Mouse (Mus musculus) megakaryocyte, adult 5-6 weeks (primary cell): ENCODE measurements around the gene Frmd7. TPM values are rescaled to one million over a fixed set of nuclear protein-coding genes. Genes with fewer than 3 reads are reported as not detected.
A peak's percentile ranks its signal among the peaks of the same experiment; 100 is the strongest.

ENCODE experiments used
- ATAC-seq: 2 replicates; pipeline ENCODE4 v1.8.0; 2016; ENCODE audit warnings: mild to moderate bottlenecking, inconsistent platforms; ENCODE audit not compliant: poor library complexity, severe bottlenecking
- total RNA-seq, 2 experiments: library from RNA; stranded (forward) in 1 of 2; stranded (reverse) in 1 of 2; fragments of 153-499, 151-499 nt in 1 of 2; fragments of 221-1000, 200-1000 nt in 1 of 2; gene quantifications; 2 replicates each; pipeline versions ENCODE4 v1.2.3 to v1.2.4; 2015 to 2017

Frmd7 gene
- total RNA-seq (2015) (not detected in 2 replicates), total RNA-seq (2017) (not detected in 2 replicates)

GRCm38 (mm10) chrX:50942610-50943009 lies at the start of gene Frmd7:
Frmd7 (minus strand) TSS chrX:50942710.
- ATAC-seq, result no peak

GRCm38 (mm10) chrX:50991324-50991723 lies 48.8 kb upstream of the Frmd7 start:
- no peak for ATAC-seq

- peak; percentile 72 for ATAC-seq
Measured at GRCm38 (mm10) chrX:50989940-50990339, 47.4 kb upstream of the Frmd7 start.

- ATAC-seq, result no peak
Measured at GRCm38 (mm10) chrX:50988581-50988980, 46.1 kb upstream of the Frmd7 start.

GRCm38 (mm10) chrX:50978428-50978827 lies 35.9 kb upstream of the Frmd7 start:
- ATAC-seq, result no peak

GRCm38 (mm10) chrX:50972145-50972544 lies 29.6 kb upstream of the Frmd7 start:
- peak; percentile 91 for ATAC-seq

- peak; percentile 64 for ATAC-seq
Measured at GRCm38 (mm10) chrX:50969907-50970306, 27.4 kb upstream of the Frmd7 start.

- no peak for ATAC-seq
Measured at GRCm38 (mm10) chrX:50968157-50968932, 25.8 kb upstream of the Frmd7 start.

GRCm38 (mm10) chrX:50965157-50965556 lies 22.6 kb upstream of the Frmd7 start:
- ATAC-seq, result no peak

GRCm38 (mm10) chrX:50962955-50963354 lies 20.4 kb upstream of the Frmd7 start:
- no peak for ATAC-seq

- no peak for ATAC-seq
Measured at GRCm38 (mm10) chrX:50948633-50949032, 6.1 kb upstream of the Frmd7 start.

GRCm38 (mm10) chrX:50948116-50948515 lies 5.6 kb upstream of the Frmd7 start:
- ATAC-seq, result no peak

- no peak for ATAC-seq
Measured at GRCm38 (mm10) chrX:50937117-50937516, 5.4 kb downstream of the Frmd7 start.

GRCm38 (mm10) chrX:50930309-50930708 lies 12.2 kb downstream of the Frmd7 start:
- ATAC-seq, result no peak

- ATAC-seq, result no peak
Measured at GRCm38 (mm10) chrX:50926893-50927545, 15.5 kb downstream of the Frmd7 start.

- ATAC-seq, result 0 out of 2 replicates have a peak, but pooled peaks have one; percentile 38
Measured at GRCm38 (mm10) chrX:50924629-50925364, 17.7 kb downstream of the Frmd7 start.

- no peak for ATAC-seq
Measured at GRCm38 (mm10) chrX:50918754-50919153, 23.8 kb downstream of the Frmd7 start.

- no peak for ATAC-seq
Measured at GRCm38 (mm10) chrX:50917389-50917788, 25.1 kb downstream of the Frmd7 start.

GRCm38 (mm10) chrX:50909915-50910314 lies 32.6 kb downstream of the Frmd7 start:
- no peak for ATAC-seq

GRCm38 (mm10) chrX:50903497-50903896 lies 39.0 kb downstream of the Frmd7 start:
- no peak for ATAC-seq

GRCm38 (mm10) chrX:50887999-50888398 lies 54.5 kb downstream of the Frmd7 start:
- ATAC-seq, result no peak
